Mouse (Mus musculus) ovary, adult 18-20 months (tissue): ENCODE data around the gene Narf.
A peak's percentile ranks its signal among the peaks of the same experiment; 100 is the strongest.

Source experiments
- DNase-seq: peaks from one replicate; pipeline ENCODE4 v3.0.0; 2022; ENCODE audit warnings: low spot score, mixed read lengths

Gene Narf

GRCm38 (mm10) chr11:121235475-121236238 is 1.4 kb upstream of the Narf start:
- no peak for DNase-seq

- no peak for DNase-seq
Observed at GRCm38 (mm10) chr11:121237345-121238128, 484 bp downstream of the Narf start.

- no peak for DNase-seq
Observed at GRCm38 (mm10) chr11:121239669-121240068, 2.6 kb downstream of the Narf start.

- DNase-seq: no peak
Observed at GRCm38 (mm10) chr11:121250196-121250595, 13.1 kb downstream of the Narf start.

- DNase-seq: peak; percentile 84
Observed at GRCm38 (mm10) chr11:121259160-121260100, 22.4 kb downstream of the Narf start, which contains the start of gene Foxk2. Gene Foxk2 (plus strand): TSS chr11:121259990.

GRCm38 (mm10) chr11:121260211-121260906 is 23.3 kb downstream of the Narf start:
- DNase-seq: no peak

GRCm38 (mm10) chr11:121261074-121261473 is 24.0 kb downstream of the Narf start:
- DNase-seq: no peak

- no peak for DNase-seq
Observed at GRCm38 (mm10) chr11:121277516-121277915, 40.5 kb downstream of the Narf start.

- no peak for DNase-seq
Observed at GRCm38 (mm10) chr11:121278011-121278410, 41.0 kb downstream of the Narf start.

GRCm38 (mm10) chr11:121282911-121283310 is 45.9 kb downstream of the Narf start:
- DNase-seq: no peak

GRCm38 (mm10) chr11:121289859-121290258 is 52.8 kb downstream of the Narf start:
- DNase-seq: no peak

GRCm38 (mm10) chr11:121294771-121295170 is 57.7 kb downstream of the Narf start:
- no peak for DNase-seq

- no peak for DNase-seq
Observed at GRCm38 (mm10) chr11:121298493-121298892, 61.4 kb downstream of the Narf start.

GRCm38 (mm10) chr11:121300265-121300664 is 63.2 kb downstream of the Narf start:
- no peak for DNase-seq

GRCm38 (mm10) chr11:121305371-121305770 is 68.3 kb downstream of the Narf start:
- no peak for DNase-seq
